Mouse (Mus musculus) embryonic facial prominence, embryonic 12.5 days (tissue): ENCODE measurements around the gene Klra8. TPM values are rescaled to one million over a fixed set of nuclear protein-coding genes. Genes with fewer than 3 reads are reported as not detected.
"Not testable (repeated sequence)": the region's sequence is repeated elsewhere in the genome, so short reads cannot be mapped to it uniquely, and the experiment has no call there.

Experiments
- ATAC-seq: fragments of 200-750 bp; cut with Nextera tagmentation; 2 replicates; pipeline ENCODE4 v1.8.0; 2017; ENCODE audit not compliant: insufficient number of reproducible peaks, insufficient read depth, low FRiP score, low TSS enrichment
- H3K27ac ChIP-seq: fragments of 300-500 bp; sonication (generic); 2 replicates; pipeline ENCODE4 v1.5.1; 2016; ENCODE audit warnings: mild to moderate bottlenecking
- H3K27me3 ChIP-seq: fragments of 300-500 bp; sonication (generic); 2 replicates; pipeline ENCODE4 v1.6.1; 2016; ENCODE audit warnings: mild to moderate bottlenecking, moderate library complexity
- H3K36me3 ChIP-seq: fragments of 300-500 bp; sonication (generic); 2 replicates; pipeline ENCODE4 v1.6.1; 2016; ENCODE audit warnings: mild to moderate bottlenecking
- H3K4me1 ChIP-seq: fragments of 300-500 bp; sonication (generic); 2 replicates; pipeline ENCODE4 v1.6.1; 2016
- H3K4me2 ChIP-seq: fragments of 300-500 bp; sonication (generic); replicated peaks from 2 replicates; pipeline ENCODE4 v1.6.1; 2016; ENCODE audit warnings: mild to moderate bottlenecking, moderate library complexity
- H3K4me3 ChIP-seq: fragments of 300-500 bp; sonication (generic); 2 replicates; pipeline ENCODE4 v1.5.1; 2016; ENCODE audit warnings: mild to moderate bottlenecking
- H3K9ac ChIP-seq: fragments of 300-500 bp; sonication (generic); 2 replicates; pipeline ENCODE4 v1.6.1; 2016; ENCODE audit warnings: mild to moderate bottlenecking, moderate library complexity
- H3K9me3 ChIP-seq: fragments of 300-500 bp; sonication (generic); 2 replicates; pipeline ENCODE4 v1.6.1; 2016; ENCODE audit warnings: mild to moderate bottlenecking, moderate library complexity
- WGBS: fragments of 180-500 bp; shearing (Covaris S2); methylation state at CpG from one replicate; pipeline ENCODE4 v1.1.7; 2016; 5-methylcytosine and 5-hydroxymethylcytosine counted together
- polyA plus RNA-seq: library from polyadenylated mRNA; unstranded; fragments of >200 nt; fragmentation: Nextera tagmentation; extraction: Ambion mirVana; gene quantifications from 2 replicates; pipeline ENCODE4 v1.2.1, GENCODE M21; 2016

The Klra8 gene
- polyA plus RNA-seq: not detected in 2 replicates

- 66% methylated on average over 4 of the region's 4 CpGs for WGBS
These were observed at the start of gene Klra8 for GRCm38 (mm10) chr6:130129798-130130197. Klra8 (minus strand) TSS chr6:130129898.

GRCm38 (mm10) chr6:130110485-130110884, 19.2 kb downstream of the Klra8 start:
- peaks cover 10% of the 10 kb centered on the region; the same call in 1 of the 2 replicates for H3K9me3 ChIP-seq
- no peak for ATAC-seq
- WGBS: 82% methylated on average over 1 of the region's 1 CpGs
- H3K4me2 ChIP-seq: no peak overlapping the region
- no peaks in the 10 kb centered on the region for H3K27me3 ChIP-seq
- no peaks in the 10 kb centered on the region for H3K36me3 ChIP-seq
- H3K27ac ChIP-seq: no peak overlapping the region
- H3K4me3 ChIP-seq: no peak overlapping the region
- no peaks in the 10 kb centered on the region for H3K4me1 ChIP-seq
- H3K9ac ChIP-seq: no peak overlapping the region

More at GRCm38 (mm10) chr6:130129798-130130197, at the start of gene Klra8:
- ATAC-seq, H3K9ac ChIP-seq, H3K9me3 ChIP-seq, H3K36me3 ChIP-seq, H3K4me3 ChIP-seq, H3K27me3 ChIP-seq, H3K4me1 ChIP-seq, H3K27ac ChIP-seq, H3K4me2 ChIP-seq: not testable (repeated sequence)

GRCm38 (mm10) chr6:130102743-130103142, 27.0 kb downstream of the Klra8 start:
- WGBS: 89% methylated on average over 3 of the region's 3 CpGs
- not testable (repeated sequence) for ATAC-seq

GRCm38 (mm10) chr6:130092336-130092948, 37.3 kb downstream of the Klra8 start:
- Histone ChIP-seq H3K4me2 (no peak overlapping the region), H3K4me1 (no peaks in the 10 kb centered on the region), H3K36me3 (no peaks in the 10 kb centered on the region), H3K27ac (no peak overlapping the region), H3K4me3 (no peak overlapping the region), H3K27me3 (no peaks in the 10 kb centered on the region), H3K9me3 (no peaks in the 10 kb centered on the region), H3K9ac (no peak overlapping the region)
- ATAC-seq: no peak
- WGBS: 80% methylated on average over 5 of the region's 5 CpGs

More at GRCm38 (mm10) chr6:130102743-130103142, 27.0 kb downstream of the Klra8 start:
- H3K9ac ChIP-seq, H3K36me3 ChIP-seq, H3K27me3 ChIP-seq, H3K4me1 ChIP-seq, H3K27ac ChIP-seq, H3K4me2 ChIP-seq, H3K4me3 ChIP-seq: not testable (repeated sequence)
- H3K9me3 ChIP-seq: 0 out of 2 replicates have a peak, but pooled peaks cover 11% of the 10 kb centered on the region

- not testable (repeated sequence) for H3K27ac ChIP-seq, H3K9me3 ChIP-seq
- 63% methylated on average over 1 of the region's 1 CpGs for WGBS
These were observed 62.5 kb downstream of the Klra8 start, which contains the start of gene Klra4 for GRCm38 (mm10) chr6:130067171-130067570. Klra4 (minus strand) TSS chr6:130067271.

More at GRCm38 (mm10) chr6:130067171-130067570, 62.5 kb downstream of the Klra8 start, which contains the start of gene Klra4:
- not testable (repeated sequence) for ATAC-seq, H3K4me2 ChIP-seq, H3K36me3 ChIP-seq, H3K9ac ChIP-seq, H3K4me3 ChIP-seq, H3K4me1 ChIP-seq, H3K27me3 ChIP-seq

Other genes with a start within 250 kb of the Klra8 start
- gene Klra5, start 212.2 kb downstream of the Klra8 start, polyA plus RNA-seq: not detected in 2 replicates
- gene Klra6, start 102.9 kb downstream of the Klra8 start, polyA plus RNA-seq: not detected in 2 replicates
- not detected in 2 replicates for gene Klra4, start 62.6 kb downstream of the Klra8 start, polyA plus RNA-seq
- gene Klra9, start 63.2 kb upstream of the Klra8 start, polyA plus RNA-seq: not detected in 2 replicates
- not detected in 2 replicates for gene Klra7, start 103.4 kb upstream of the Klra8 start, polyA plus RNA-seq
- not detected in 2 replicates for gene Klra10, start 152.0 kb upstream of the Klra8 start, polyA plus RNA-seq
- not detected in 2 replicates for gene Klra3, start 207.7 kb upstream of the Klra8 start, polyA plus RNA-seq